Mouse (Mus musculus) heart, postnatal 0 days (tissue): Measurements from ENCODE around the gene Ccdc9.

Experiments used
- CTCF ChIP-seq: IDR thresholded peaks from 2 replicates; pipeline ENCODE4 v1.5.1; 2016; ENCODE audit warnings: antibody characterized with exemption, control low read depth, low read depth
- EP300 ChIP-seq: IDR thresholded peaks from 2 replicates; pipeline ENCODE4 v1.6.1; 2016; ENCODE audit warnings: antibody characterized with exemption, low read depth

GRCm38 (mm10) chr7:16257830-16258229 is 28.8 kb downstream of the Ccdc9 start:
- TF ChIP-seq CTCF (no peak), EP300 (no peak)
